28 mouse cellular contexts compared by ENCODE assay signal in genomic region chrX:113833062-113833461, GRCm38 (mm10).
"Had no signal": no experiment of that assay in that cellular context is flagged by ENCODE, and none has a peak within 500 bp of the region (broad histone marks: within the 10 kb centered on the region; RNA-seq: fewer than 3 reads in every experiment).

No protein-coding gene starts in this region.

- H3K36me3 ChIP-seq: embryonic facial prominence, embryonic 10.5 days; embryonic facial prominence, embryonic 12.5 days; embryonic facial prominence, embryonic 13.5 days; embryonic facial prominence, embryonic 15.5 days; forebrain, embryonic 10.5 days; forebrain, embryonic 12.5 days; forebrain, embryonic 15.5 days had no signal

- H3K4me1 ChIP-seq: embryonic facial prominence, embryonic 10.5 days; embryonic facial prominence, embryonic 12.5 days; embryonic facial prominence, embryonic 13.5 days; embryonic facial prominence, embryonic 15.5 days; forebrain, embryonic 10.5 days; forebrain, embryonic 12.5 days; forebrain, embryonic 13.5 days; forebrain, embryonic 15.5 days had no signal

- H3K9ac ChIP-seq: embryonic facial prominence, embryonic 12.5 days; embryonic facial prominence, embryonic 13.5 days; embryonic facial prominence, embryonic 15.5 days; forebrain, embryonic 12.5 days; forebrain, embryonic 13.5 days; forebrain, embryonic 15.5 days; forebrain, postnatal 0 days had no signal

- H3K27ac ChIP-seq: embryonic facial prominence, embryonic 10.5 days; embryonic facial prominence, embryonic 12.5 days; embryonic facial prominence, embryonic 13.5 days; embryonic facial prominence, embryonic 15.5 days; forebrain, embryonic 10.5 days; forebrain, embryonic 12.5 days; forebrain, embryonic 13.5 days; forebrain, embryonic 15.5 days; gastrocnemius, adult 2 months had no signal

- H3K9me3 ChIP-seq: embryonic facial prominence, embryonic 10.5 days; embryonic facial prominence, embryonic 12.5 days; embryonic facial prominence, embryonic 13.5 days; embryonic facial prominence, embryonic 15.5 days; forebrain, embryonic 10.5 days; forebrain, embryonic 12.5 days; forebrain, embryonic 13.5 days; forebrain, embryonic 15.5 days had no signal

- ATAC-seq: forebrain, embryonic 13.5 days; forebrain, embryonic 14.5 days; forebrain, embryonic 15.5 days; forebrain, embryonic 16.5 days; forebrain, postnatal 0 days had no signal

- H3K27me3 ChIP-seq: embryonic facial prominence, embryonic 12.5 days; embryonic facial prominence, embryonic 13.5 days; embryonic facial prominence, embryonic 15.5 days; forebrain, embryonic 12.5 days; forebrain, embryonic 13.5 days; forebrain, embryonic 15.5 days had no signal

- H3K4me3 ChIP-seq: embryonic facial prominence, embryonic 10.5 days; embryonic facial prominence, embryonic 12.5 days; embryonic facial prominence, embryonic 13.5 days; embryonic facial prominence, embryonic 15.5 days; erythroblast, embryonic 14.5 days; forebrain, embryonic 10.5 days; forebrain, embryonic 12.5 days; forebrain, embryonic 13.5 days; forebrain, embryonic 15.5 days; gastrocnemius, adult 2 months had no signal

- DNase-seq: cerebellum, adult 2 months; cerebellum, adult 8-10 months; cerebellum, adult 9-10 months; cerebellum, adult 9-11 months; cerebellum, postnatal 10 days; cerebellum, postnatal 14 days; cerebellum, postnatal 25 days; cerebellum, postnatal 36 days; embryo, embryonic 11 days; forebrain, postnatal 0 days; gastrocnemius, adult 2 months; gastrocnemius, postnatal 10 days; gastrocnemius, postnatal 14 days; gastrocnemius, postnatal 25 days; gastrocnemius, postnatal 36 days; heart, adult 11 months; heart, adult 18-20 months had no signal

- H3K4me2 ChIP-seq: embryonic facial prominence, embryonic 12.5 days; embryonic facial prominence, embryonic 13.5 days; embryonic facial prominence, embryonic 15.5 days; forebrain, embryonic 12.5 days; forebrain, embryonic 13.5 days; forebrain, embryonic 15.5 days had no signal
